In genomic region chr1:178449172-178449571, GRCm38 (mm10) we compare ENCODE assay signal across 8 mouse cellular contexts. TPM values are rescaled to one million over a fixed set of nuclear protein-coding genes. Genes with fewer than 3 reads are reported as not detected.
A peak's percentile ranks its signal among the peaks of the same experiment; 100 is the strongest.
DNase-seq lines count a peak whose midpoint lies in the region; ATAC-seq and TF ChIP-seq lines count a peak whose summit lies in the region.

No protein-coding gene starts in this region.

- no peaks in the 10 kb centered on the region for H3K9me3 ChIP-seq in hindbrain, postnatal 0 days (ENCODE audit: low read length)
- H3K9me3 ChIP-seq in megakaryocyte, embryonic 14.5 days, result no peaks in the 10 kb centered on the region

- H3K9ac ChIP-seq in hindbrain, postnatal 0 days (replicated peaks; ENCODE audit: low read length), result no peak overlapping the region

- WGBS in hindbrain, postnatal 0 days, result 21% methylated on average over 3 of the region's 3 CpGs

- ATAC-seq in hindbrain, postnatal 0 days, result peak; percentile 85

- peak; percentile 93 for TF ChIP-seq CTCF in hindbrain, postnatal 0 days (IDR thresholded peaks at IDR 0.05; ENCODE audit: low read depth)

- no peaks in the 10 kb centered on the region for H3K4me1 ChIP-seq in hindbrain, postnatal 0 days (ENCODE audit: insufficient read depth, low read length)
- H3K4me1 ChIP-seq in megakaryocyte, embryonic 14.5 days, result peaks cover 70% of the 10 kb centered on the region

- H3K4me3 ChIP-seq in hindbrain, postnatal 0 days (ENCODE audit: low read length), result no peak overlapping the region
- H3K4me3 ChIP-seq in megakaryocyte, embryonic 14.5 days (replicated peaks), result peak overlapping the region; percentile 72

- H3K36me3 ChIP-seq in hindbrain, postnatal 0 days (ENCODE audit: insufficient read depth, low read length), result no peaks in the 10 kb centered on the region
- H3K36me3 ChIP-seq in megakaryocyte, embryonic 14.5 days (replicated peaks; ENCODE audit: low read length), result peaks cover 3% of the 10 kb centered on the region

- no peak overlapping the region for H3K4me2 ChIP-seq in hindbrain, postnatal 0 days (ENCODE audit: low read depth, low read length)

- H3K27me3 ChIP-seq in hindbrain, postnatal 0 days (ENCODE audit: insufficient read depth, low read length), result no peaks in the 10 kb centered on the region
- no peaks in the 10 kb centered on the region for H3K27me3 ChIP-seq in megakaryocyte, embryonic 14.5 days (replicated peaks)

- H3K27ac ChIP-seq in hindbrain, postnatal 0 days, result no peak overlapping the region

- peak; percentile 91 for DNase-seq in ZHBTc4 (ENCODE audit: low read depth, low spot score)
- peak; percentile 60 to 81 for DNase-seq in cerebellum, postnatal 4 days (ENCODE audit: low spot score in 2 of 2)
- peak; percentile 54 to 64 for DNase-seq in gastrocnemius, adult 8-10 months (ENCODE audit: low spot score in 2 of 2)
- peak; percentile 87 for DNase-seq in hindbrain, postnatal 0 days (ENCODE audit: low spot score)
- DNase-seq in left cerebral cortex, adult 11 months (ENCODE audit: low spot score), result peak; percentile 68
- DNase-seq in right cerebral cortex, postnatal 14 days, result peak; percentile 65
- DNase-seq in urinary bladder, postnatal 14 days (ENCODE audit: low spot score), result peak; percentile 65

RNA-seq across cellular contexts. Expression of gene Efcab2, which starts 43.3 kb away (rescaled TPM):
- 10 to 100 TPM in 3 of 4 experiments, 1 to 10 TPM in 1; 9.7 to 15.5 (median 13.1) TPM for total RNA-seq in gastrocnemius, adult 8-10 months (2022)
- total RNA-seq in hindbrain, postnatal 0 days (2014; rRNA removed), result 2.5 and 2.9 TPM in 2 replicates
- 12.7 and 14.0 TPM in 2 replicates for polyA plus RNA-seq in hindbrain, postnatal 0 days (2015; fragmentation: Nextera tagmentation; extraction: Ambion mirVana)
- 0.38 TPM in 1 of 2 replicates, not detected in the other for polyA plus RNA-seq in megakaryocyte, embryonic 14.5 days (2012; ENCODE audit: insufficient read depth, low replicate concordance)
